Mouse (Mus musculus): ENCODE results near the gene Angel1.

The Angel1 gene

GRCm38 (mm10) chr12:86702690-86703089 lies 23.6 kb downstream of the Angel1 start:
- no peak for DNase-seq (ENCODE audit: low spot score in 2 of 2)

- no peak for DNase-seq (ENCODE audit: low spot score in 2 of 2)
Observed at GRCm38 (mm10) chr12:86701491-86701890, 24.8 kb downstream of the Angel1 start.

GRCm38 (mm10) chr12:86700927-86701310 lies 25.3 kb downstream of the Angel1 start:
- DNase-seq (ENCODE audit: low spot score in 2 of 2) = no peak

DNA sequence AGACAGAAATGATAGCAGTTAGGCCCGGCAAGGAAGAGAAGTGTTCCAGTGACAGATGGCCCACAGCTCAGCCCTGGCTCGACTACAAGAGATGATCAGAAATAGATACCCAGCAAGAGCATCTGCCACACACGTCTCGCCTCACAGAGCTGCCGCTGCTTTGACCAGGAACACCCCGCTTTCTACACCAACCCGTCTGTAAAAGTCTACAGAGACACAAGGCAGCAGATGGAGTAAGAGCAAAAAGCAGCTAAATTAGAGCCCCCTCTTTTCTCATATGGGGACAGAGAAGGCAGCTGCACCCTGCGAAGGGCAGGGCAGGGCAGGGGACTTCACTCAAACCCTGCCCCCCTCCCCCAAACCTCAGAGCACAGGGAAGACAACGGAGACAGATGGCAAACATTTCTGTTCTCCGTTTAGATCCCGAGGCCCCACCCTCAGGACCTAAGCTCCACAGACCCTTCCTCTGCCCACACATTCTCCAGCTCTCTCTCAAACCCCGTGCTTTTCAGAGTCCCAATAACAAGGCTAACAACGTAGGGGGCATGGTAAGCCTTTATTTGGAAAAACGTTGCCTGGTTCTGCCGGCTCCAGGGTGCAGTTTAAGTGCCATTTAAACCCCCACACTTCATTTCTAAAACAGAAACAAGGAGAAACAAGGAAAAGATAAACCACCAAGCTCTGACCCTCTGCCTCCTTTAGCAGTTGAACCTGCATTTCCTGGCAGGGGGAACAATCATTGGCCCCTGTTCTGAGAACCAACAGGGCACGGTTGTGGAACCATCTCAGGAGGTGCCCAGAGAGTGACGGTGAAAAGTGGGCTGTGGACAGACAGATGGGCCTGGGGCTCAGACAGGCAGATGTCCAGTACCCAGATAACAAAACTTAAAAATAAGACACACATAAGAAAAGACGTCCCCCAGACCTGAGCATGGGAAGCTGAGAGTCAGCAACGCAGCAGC lies 26.0 kb downstream of the Angel1 start:
- no peak for DNase-seq (ENCODE audit: low spot score in 2 of 2)

DNA sequence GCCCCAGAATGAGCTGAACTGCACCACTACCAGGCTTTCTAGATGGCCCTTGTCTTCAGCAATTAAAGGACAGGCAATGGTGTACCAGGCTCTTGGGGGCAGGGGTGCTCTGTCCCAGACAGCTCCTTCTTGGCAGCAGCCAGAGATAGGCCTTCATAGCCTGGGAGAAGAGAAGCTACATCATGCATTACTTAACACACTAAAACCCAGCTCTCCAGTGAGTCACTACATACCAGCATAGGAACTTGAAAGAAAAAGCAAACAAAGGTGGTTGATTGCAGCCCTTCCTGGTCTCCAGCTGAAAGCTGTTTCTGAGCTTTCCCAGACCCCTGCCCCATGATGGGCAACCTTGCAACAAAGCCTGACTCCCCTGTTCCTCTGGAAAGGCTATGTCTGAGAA lies 27.7 kb downstream of the Angel1 start:
- no peak for DNase-seq (ENCODE audit: low spot score in 2 of 2)

DNA sequence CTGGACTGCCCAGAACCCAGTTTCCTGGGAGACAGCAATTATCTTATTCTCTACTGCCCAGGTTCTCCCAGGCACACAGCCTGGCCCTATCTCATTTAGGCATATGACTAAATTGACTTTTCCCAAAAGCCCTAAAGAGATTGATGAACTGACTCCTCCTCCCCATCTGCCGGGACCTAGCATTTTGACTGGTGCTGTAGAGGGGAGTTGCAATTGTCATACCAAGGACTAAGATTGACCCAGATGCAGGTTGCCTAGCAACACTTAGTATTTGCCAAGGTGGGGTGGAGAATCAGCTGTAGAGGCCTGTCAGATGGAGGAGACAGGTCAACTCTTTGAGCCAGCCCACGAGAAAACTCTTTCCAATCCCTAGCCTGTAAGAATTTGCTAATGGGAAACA lies 28.3 kb downstream of the Angel1 start:
- DNase-seq (ENCODE audit: low spot score in 2 of 2) = no peak

GRCm38 (mm10) chr12:86694441-86694840 lies 31.8 kb downstream of the Angel1 start:
- no peak for DNase-seq (ENCODE audit: low spot score in 2 of 2)

DNA sequence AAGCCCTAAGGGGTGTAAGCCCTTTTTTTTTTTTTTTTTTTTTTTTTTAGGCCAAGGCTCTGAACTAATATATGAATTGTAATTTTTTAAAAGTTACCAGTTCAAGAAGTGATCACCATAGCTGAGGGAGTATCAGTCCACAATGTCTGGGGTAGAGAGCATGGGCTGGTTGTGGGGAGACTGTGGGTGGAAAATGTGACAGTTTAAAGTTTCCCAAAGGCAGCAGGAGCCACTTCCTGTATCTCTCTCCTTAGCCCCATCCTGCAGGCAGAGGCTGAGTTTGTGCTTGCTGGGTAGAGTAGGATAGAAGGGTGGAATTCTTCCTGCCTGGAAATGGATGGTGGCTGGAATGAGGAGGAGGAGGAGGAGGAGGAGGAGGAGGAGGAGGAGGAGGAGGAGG lies 32.9 kb downstream of the Angel1 start:
- no peak for DNase-seq (ENCODE audit: low spot score in 2 of 2)

GRCm38 (mm10) chr12:86692471-86693356 lies 33.5 kb downstream of the Angel1 start:
- no peak for DNase-seq (ENCODE audit: low spot score in 2 of 2)

GRCm38 (mm10) chr12:86690700-86691485 lies 35.4 kb downstream of the Angel1 start:
- peak in 1 of 2 experiments; percentile 56 for DNase-seq (ENCODE audit: low spot score in 2 of 2)

- DNase-seq (ENCODE audit: low spot score in 2 of 2) = no peak
Observed at GRCm38 (mm10) chr12:86688917-86689316, 37.3 kb downstream of the Angel1 start.

- peak in 1 of 2 experiments; percentile 51 for DNase-seq (ENCODE audit: low spot score in 2 of 2)
Observed at GRCm38 (mm10) chr12:86687971-86688573, 38.2 kb downstream of the Angel1 start.

DNA sequence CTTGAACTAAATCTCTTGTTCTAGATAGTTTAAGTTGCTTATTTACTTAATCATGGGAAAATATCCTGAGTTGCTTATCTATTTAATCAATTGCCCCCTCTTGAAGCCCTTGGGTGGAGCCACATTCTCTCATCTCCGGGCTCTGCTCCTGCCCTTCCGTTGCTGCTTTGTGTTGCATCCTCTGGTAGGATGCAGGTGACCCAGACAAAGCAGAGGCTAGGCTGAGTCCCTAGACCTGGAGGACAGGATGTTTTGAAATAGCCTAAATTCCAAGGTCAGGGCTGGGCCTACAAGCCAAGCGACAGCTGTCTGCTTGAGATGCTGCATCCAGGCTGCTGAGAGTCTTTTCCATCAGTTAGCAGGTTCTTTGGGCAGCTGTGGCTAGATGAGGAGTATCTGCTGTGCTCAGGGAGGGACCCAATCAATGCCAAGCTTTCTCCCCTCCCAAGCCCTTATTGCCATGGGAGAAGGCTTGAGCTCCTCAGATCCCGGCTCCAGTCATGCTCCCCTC lies 38.8 kb downstream of the Angel1 start:
- no peak for DNase-seq (ENCODE audit: low spot score in 2 of 2)

- DNase-seq (ENCODE audit: low spot score in 2 of 2) = no peak
Observed at GRCm38 (mm10) chr12:86686551-86687330, 39.5 kb downstream of the Angel1 start.

GRCm38 (mm10) chr12:86685275-86685674 lies 41.0 kb downstream of the Angel1 start:
- no peak for DNase-seq (ENCODE audit: low spot score in 2 of 2)

- no peak for DNase-seq (ENCODE audit: low spot score in 2 of 2)
Observed at GRCm38 (mm10) chr12:86683698-86684097, 42.6 kb downstream of the Angel1 start.

- no peak for DNase-seq (ENCODE audit: low spot score in 2 of 2)
Observed at GRCm38 (mm10) chr12:86682178-86682577, 44.1 kb downstream of the Angel1 start.

GRCm38 (mm10) chr12:86681626-86682025 lies 44.6 kb downstream of the Angel1 start:
- no peak for DNase-seq (ENCODE audit: low spot score in 2 of 2)

DNA sequence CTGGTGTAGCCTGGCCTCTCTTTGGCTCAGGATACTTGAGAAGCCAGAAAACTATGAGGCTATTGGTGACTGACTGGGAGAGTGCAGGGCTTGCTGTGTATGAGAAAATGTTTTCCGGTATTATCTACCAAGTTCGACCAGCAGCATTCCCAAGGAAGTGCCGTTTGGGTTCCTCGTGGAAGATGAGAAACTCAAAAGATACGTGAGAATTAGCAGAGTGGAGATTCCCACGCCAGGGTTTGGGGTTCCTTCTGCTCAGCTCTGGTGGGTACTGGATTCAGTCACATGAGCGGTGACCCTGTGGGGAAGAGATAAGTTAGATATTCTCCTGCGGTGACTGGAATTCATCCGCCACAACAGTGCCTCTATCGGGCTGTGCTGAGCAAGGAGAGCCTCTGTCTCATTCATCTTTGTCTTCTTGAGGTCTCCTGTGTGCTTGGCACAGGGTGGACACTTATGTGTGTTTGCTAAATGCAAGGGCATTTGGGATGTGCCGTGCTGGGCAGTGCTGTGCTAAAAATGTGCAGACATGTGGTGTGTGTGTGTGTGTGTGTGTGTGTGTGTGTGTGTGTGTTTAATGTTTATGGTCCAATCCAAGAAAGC lies 45.6 kb downstream of the Angel1 start:
- DNase-seq (ENCODE audit: low spot score in 2 of 2) = no peak

DNA sequence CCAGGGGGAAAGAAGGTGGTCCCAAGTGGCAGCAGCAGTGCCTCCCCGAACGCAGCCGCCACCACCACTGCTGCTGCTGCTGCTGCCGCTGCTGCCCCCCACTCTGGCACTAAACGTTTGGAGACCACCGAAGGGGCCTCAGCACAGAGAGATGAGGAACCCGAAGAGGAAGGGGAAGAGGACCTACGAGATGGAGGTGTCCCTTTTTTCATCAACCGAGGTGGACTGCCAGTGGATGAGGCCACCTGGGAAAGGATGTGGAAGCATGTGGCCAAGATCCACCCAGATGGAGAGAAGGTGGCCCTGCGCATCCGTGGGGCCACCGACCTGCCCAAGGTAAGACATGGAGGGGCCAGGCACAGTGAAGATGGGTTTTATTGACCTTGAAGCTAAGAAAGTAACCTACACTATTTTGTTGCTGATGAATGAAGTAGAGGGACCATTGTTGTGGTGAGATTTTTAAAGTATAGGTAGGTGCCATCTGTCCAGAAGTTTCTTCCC lies 46.2 kb downstream of the Angel1 start:
- DNase-seq (ENCODE audit: low spot score in 2 of 2) = no peak

Data from spleen, postnatal 4 days (tissue).